Mouse (Mus musculus): Measurements from ENCODE around the gene Fhl4. TPM values are rescaled to one million over a fixed set of nuclear protein-coding genes. Genes with fewer than 3 reads are reported as not detected.

Fhl4 gene
- polyA plus RNA-seq, 1 experiment from 2014 or later: 1.8 TPM

GRCm38 (mm10) chr10:85071605-85072152 lies 30.6 kb downstream of the Fhl4 start:
- 55% methylated on average over 4 of the region's 4 CpGs for WGBS
- H3K36me3 ChIP-seq: no peaks in the 10 kb centered on the region
- no peaks in the 10 kb centered on the region for H3K9me3 ChIP-seq
- no peaks in the 10 kb centered on the region for H3K4me1 ChIP-seq (replicated peaks)
- H3K4me2 ChIP-seq (replicated peaks): no peak overlapping the region
- H3K4me3 ChIP-seq (replicated peaks): no peak overlapping the region
- H3K27me3 ChIP-seq: no peaks in the 10 kb centered on the region
- H3K9ac ChIP-seq (replicated peaks): no peak overlapping the region
- ATAC-seq: no peak
- H3K27ac ChIP-seq: no peak overlapping the region

DNA sequence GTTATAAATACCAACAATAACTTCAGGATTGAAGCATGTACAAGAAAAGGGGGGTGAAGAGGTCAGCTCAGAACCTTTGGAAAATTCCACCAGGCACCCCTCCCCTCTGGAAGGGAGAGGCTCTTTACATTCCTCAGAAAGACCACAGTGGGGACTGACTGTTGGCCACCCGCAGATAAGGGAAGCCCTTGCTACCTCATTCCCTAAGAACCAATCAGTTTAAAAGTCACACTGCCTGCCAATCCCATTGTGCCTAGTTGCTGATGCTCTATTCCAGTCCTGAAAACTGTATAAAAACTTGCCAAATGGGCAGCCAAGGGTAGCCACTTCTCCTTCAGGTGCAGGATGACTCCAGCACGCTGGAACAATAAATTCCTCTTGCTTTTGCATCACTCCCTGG lies 47.4 kb downstream of the Fhl4 start:
- Histone ChIP-seq H3K9me3 (no peaks in the 10 kb centered on the region), H3K9ac (replicated peaks) (no peak overlapping the region), H3K27ac (no peak overlapping the region), H3K27me3 (no peaks in the 10 kb centered on the region), H3K36me3 (no peaks in the 10 kb centered on the region), H3K4me1 (replicated peaks) (no peaks in the 10 kb centered on the region), H3K4me3 (replicated peaks) (no peak overlapping the region), H3K4me2 (replicated peaks) (no peak overlapping the region)
- 80% methylated on average over 2 of the region's 2 CpGs for WGBS
- ATAC-seq: no peak

- 43% methylated on average over 4 of the region's 4 CpGs for WGBS
- no peak overlapping the region for H3K9ac ChIP-seq (replicated peaks)
- no peak overlapping the region for H3K4me3 ChIP-seq (replicated peaks)
- H3K9me3 ChIP-seq: no peaks in the 10 kb centered on the region
- no peak overlapping the region for H3K27ac ChIP-seq
- no peak overlapping the region for H3K4me2 ChIP-seq (replicated peaks)
- no peaks in the 10 kb centered on the region for H3K4me1 ChIP-seq (replicated peaks)
- H3K36me3 ChIP-seq: no peaks in the 10 kb centered on the region
- no peak for ATAC-seq
- H3K27me3 ChIP-seq: no peaks in the 10 kb centered on the region
Measured at GRCm38 (mm10) chr10:85052451-85052850, 49.8 kb downstream of the Fhl4 start.

- no peak for ATAC-seq
- Histone ChIP-seq H3K9me3 (no peaks in the 10 kb centered on the region), H3K36me3 (no peaks in the 10 kb centered on the region), H3K27me3 (no peaks in the 10 kb centered on the region), H3K4me3 (replicated peaks) (no peak overlapping the region), H3K4me2 (replicated peaks) (no peak overlapping the region), H3K4me1 (replicated peaks) (no peaks in the 10 kb centered on the region), H3K9ac (replicated peaks) (no peak overlapping the region), H3K27ac (no peak overlapping the region)
- 64% methylated on average over 4 of the region's 4 CpGs for WGBS
Measured at GRCm38 (mm10) chr10:85050668-85051208, 51.6 kb downstream of the Fhl4 start.

- no peaks in the 10 kb centered on the region for H3K36me3 ChIP-seq
- H3K4me1 ChIP-seq (replicated peaks): peaks cover 12% of the 10 kb centered on the region
- H3K4me3 ChIP-seq (replicated peaks): no peak overlapping the region
- no peaks in the 10 kb centered on the region for H3K9me3 ChIP-seq
- 0 out of 2 replicates have a peak, but pooled peaks cover 5% of the 10 kb centered on the region for H3K27me3 ChIP-seq
- WGBS: 96% methylated on average over 8 of the region's 8 CpGs
- no peak overlapping the region for H3K27ac ChIP-seq
- H3K4me2 ChIP-seq (replicated peaks): no peak overlapping the region
- ATAC-seq: no peak
- no peak overlapping the region for H3K9ac ChIP-seq (replicated peaks)
Measured at GRCm38 (mm10) chr10:85048008-85048407, 54.3 kb downstream of the Fhl4 start.

DNA sequence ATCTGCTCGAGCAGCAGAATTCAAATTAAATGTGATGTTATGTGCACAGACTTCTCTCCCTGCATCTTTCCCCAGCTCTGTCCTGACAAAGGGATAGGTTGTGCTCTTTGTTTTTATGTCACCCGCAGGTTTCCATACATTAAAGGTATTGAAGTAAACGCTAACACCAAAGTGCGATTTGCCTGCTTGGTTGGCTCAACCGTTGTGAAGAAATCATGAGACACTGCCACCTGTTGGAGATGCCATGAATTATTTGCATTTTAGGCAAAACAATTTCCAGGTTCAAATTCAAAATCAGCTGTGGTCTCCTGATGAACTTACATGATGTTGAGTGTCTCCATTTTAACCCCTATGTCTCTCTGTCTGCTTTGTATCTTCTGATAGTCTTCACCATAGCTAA lies 55.7 kb downstream of the Fhl4 start:
- no peak overlapping the region for H3K4me2 ChIP-seq (replicated peaks)
- no peaks in the 10 kb centered on the region for H3K9me3 ChIP-seq
- peaks cover 12% of the 10 kb centered on the region for H3K4me1 ChIP-seq (replicated peaks)
- H3K36me3 ChIP-seq: no peaks in the 10 kb centered on the region
- peaks cover 16% of the 10 kb centered on the region for H3K27me3 ChIP-seq
- no peak overlapping the region for H3K4me3 ChIP-seq (replicated peaks)
- H3K9ac ChIP-seq (replicated peaks): no peak overlapping the region
- 29% methylated on average over 5 of the region's 5 CpGs for WGBS
- no peak for ATAC-seq
- no peak overlapping the region for H3K27ac ChIP-seq

Other genes with a start within 250 kb of the Fhl4 start
- 44.9 and 49.9 TPM in 2 replicates for gene Ric8b, start 184.9 kb downstream of the Fhl4 start, polyA plus RNA-seq (2015; fragmentation: Nextera tagmentation; extraction: Ambion mirVana)
- 55.9 and 59.9 TPM in 2 replicates for gene Tmem263, start 132 bp upstream of the Fhl4 start, polyA plus RNA-seq (2015; fragmentation: Nextera tagmentation; extraction: Ambion mirVana)
- 31.8 and 37.0 TPM in 2 replicates for gene Mterf2, start 25.5 kb upstream of the Fhl4 start, polyA plus RNA-seq (2015; fragmentation: Nextera tagmentation; extraction: Ambion mirVana)
- 31.3 and 31.7 TPM in 2 replicates for gene Cry1, start 82.6 kb upstream of the Fhl4 start, polyA plus RNA-seq (2015; fragmentation: Nextera tagmentation; extraction: Ambion mirVana)

All from midbrain, embryonic 13.5 days (tissue).